Mouse (Mus musculus): ENCODE measurements around the gene Ripor1.

- TF ChIP-seq POLR2A (IDR thresholded peaks at IDR 0.05; ENCODE audit: low read depth, low read length) (no peak), MAFK (IDR thresholded peaks at IDR 0.05; ENCODE audit: insufficient replicate concordance, low read length) (no peak), BHLHE40 (IDR thresholded peaks at IDR 0.05; ENCODE audit: low read depth, low read length) (no peak), CTCF (conservative IDR thresholded peaks at IDR 0.05 in 1 of 2, IDR thresholded peaks at IDR 0.05 in 1 of 2; ENCODE audit: low read depth in 2 of 2, low read length in 2 of 2) (no peak), CHD1 (IDR thresholded peaks at IDR 0.05; ENCODE audit: low read depth, low read length) (no peak), USF2 (conservative IDR thresholded peaks at IDR 0.05; ENCODE audit: low read depth, low read length) (no peak)
Measured at GRCm38 (mm10) chr8:105609355-105609754, 4.3 kb downstream of the Ripor1 start.

Measured in CH12.LX (cell line).